Mouse (Mus musculus) ES-Bruce4 (cell line): ENCODE measurements around the gene Ciapin1. TPM values are rescaled to one million over a fixed set of nuclear protein-coding genes. Genes with fewer than 3 reads are reported as not detected.

Experiments
- H3K27ac ChIP-seq: 2 replicates; pipeline ENCODE4 v1.5.1; 2012; ENCODE audit warnings: low read length, inconsistent platforms; ENCODE audit not compliant: insufficient read depth
- H3K27me3 ChIP-seq: 2 replicates; pipeline ENCODE4 v1.6.1; 2012; ENCODE audit warnings: mild to moderate bottlenecking, low read length, inconsistent platforms; ENCODE audit not compliant: control insufficient read depth, poor library complexity, insufficient read depth, severe bottlenecking
- H3K36me3 ChIP-seq: 2 replicates; pipeline ENCODE4 v1.6.1; 2012; ENCODE audit warnings: inconsistent platforms, mild to moderate bottlenecking, low read length, moderate library complexity; ENCODE audit not compliant: control insufficient read depth, poor library complexity, insufficient read depth, severe bottlenecking
- H3K4me1 ChIP-seq: one replicate; pipeline ENCODE4 v1.8.1; 2011; ENCODE audit warnings: low read length; ENCODE audit not compliant: control insufficient read depth, insufficient read depth
- H3K4me3 ChIP-seq: 2 replicates; pipeline ENCODE4 v1.5.1; 2011; ENCODE audit warnings: low read depth, mild to moderate bottlenecking, low read length
- H3K9ac ChIP-seq: 2 replicates; pipeline ENCODE4 v1.6.1; 2012; ENCODE audit warnings: low read depth, mild to moderate bottlenecking, inconsistent platforms; ENCODE audit not compliant: poor library complexity, severe bottlenecking
- H3K9me3 ChIP-seq: replicated peaks from 2 replicates; pipeline ENCODE4 v1.6.1; 2012; ENCODE audit warnings: mild to moderate bottlenecking, low read length, inconsistent platforms; ENCODE audit not compliant: control insufficient read depth, poor library complexity, insufficient read depth, severe bottlenecking
- CTCF ChIP-seq: IDR thresholded peaks from one replicate; pipeline ENCODE4 v1.8.1; 2011; ENCODE audit warnings: low read depth, low read length
- EP300 ChIP-seq: IDR thresholded peaks from 2 replicates; pipeline ENCODE4 v1.6.1; 2011; ENCODE audit warnings: low read depth, low read length; ENCODE audit not compliant: insufficient read depth
- POLR2A ChIP-seq: IDR thresholded peaks from one replicate; pipeline ENCODE4 v1.8.1; 2011; ENCODE audit warnings: low read length; ENCODE audit not compliant: insufficient read depth
- polyA plus RNA-seq: library from polyadenylated mRNA; stranded (reverse); fragments of >200 nt; gene quantifications from 2 replicates; pipeline ENCODE4 v1.2.4, GENCODE M21; 2011; ENCODE audit warnings: low read depth; ENCODE audit not compliant: missing spikeins, insufficient read depth, insufficient read length

Ciapin1 gene
- polyA plus RNA-seq, 1 experiment = 75.8 TPM

DNA sequence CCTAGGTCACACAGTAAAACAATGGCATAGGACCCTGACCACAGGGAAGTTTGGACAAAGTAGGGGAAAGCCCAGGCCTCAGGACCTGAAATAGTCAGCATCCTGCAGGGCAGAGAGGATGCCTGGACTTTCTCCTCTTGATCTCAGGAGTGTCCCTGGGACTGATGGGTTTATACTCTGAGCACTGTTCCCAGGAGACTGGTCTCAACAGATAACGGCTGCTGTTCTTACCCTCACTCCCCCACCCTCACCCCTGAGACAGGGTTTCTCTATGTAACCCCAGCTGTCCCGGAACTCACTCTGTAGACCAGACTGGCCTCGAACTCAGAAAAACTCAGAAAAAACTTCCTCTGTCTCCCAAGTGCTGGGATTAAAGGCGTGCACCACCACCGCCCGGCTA is 29.8 kb downstream of the Ciapin1 start:
- no peaks in the 10 kb centered on the region for H3K9me3 ChIP-seq
- H3K36me3 ChIP-seq = no peaks in the 10 kb centered on the region
- H3K4me3 ChIP-seq = no peak overlapping the region
- H3K27me3 ChIP-seq = no peaks in the 10 kb centered on the region
- TF ChIP-seq POLR2A (no peak), EP300 (no peak), CTCF (no peak)
- H3K27ac ChIP-seq = no peak overlapping the region
- no peak overlapping the region for H3K9ac ChIP-seq
- no peaks in the 10 kb centered on the region for H3K4me1 ChIP-seq

DNA sequence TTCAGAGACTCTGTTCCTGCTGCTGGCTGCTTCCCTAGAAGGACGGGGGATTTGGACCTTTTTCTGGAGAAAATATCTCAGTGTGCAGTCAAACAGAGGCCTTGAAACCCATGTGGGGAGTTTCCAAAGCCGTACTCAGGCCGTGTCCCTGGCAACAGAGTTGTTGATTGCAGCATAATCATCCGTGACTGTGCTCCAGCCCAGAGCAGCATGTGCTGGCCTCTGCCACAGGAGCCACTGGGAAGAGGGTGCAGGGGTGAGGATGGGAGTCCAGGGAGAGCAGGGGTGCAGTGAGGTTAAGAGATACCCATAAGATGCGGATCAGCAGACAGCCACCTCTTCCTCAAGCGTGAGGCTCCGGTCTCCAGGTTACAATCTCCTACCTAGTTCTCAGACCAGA is 30.7 kb downstream of the Ciapin1 start:
- H3K27me3 ChIP-seq = no peaks in the 10 kb centered on the region
- H3K27ac ChIP-seq = no peak overlapping the region
- no peak overlapping the region for H3K4me3 ChIP-seq
- no peaks in the 10 kb centered on the region for H3K9me3 ChIP-seq
- H3K36me3 ChIP-seq = no peaks in the 10 kb centered on the region
- no peak for TF ChIP-seq CTCF
- no peak for TF ChIP-seq POLR2A
- TF ChIP-seq EP300 = no peak
- no peaks in the 10 kb centered on the region for H3K4me1 ChIP-seq
- H3K9ac ChIP-seq = no peak overlapping the region

DNA sequence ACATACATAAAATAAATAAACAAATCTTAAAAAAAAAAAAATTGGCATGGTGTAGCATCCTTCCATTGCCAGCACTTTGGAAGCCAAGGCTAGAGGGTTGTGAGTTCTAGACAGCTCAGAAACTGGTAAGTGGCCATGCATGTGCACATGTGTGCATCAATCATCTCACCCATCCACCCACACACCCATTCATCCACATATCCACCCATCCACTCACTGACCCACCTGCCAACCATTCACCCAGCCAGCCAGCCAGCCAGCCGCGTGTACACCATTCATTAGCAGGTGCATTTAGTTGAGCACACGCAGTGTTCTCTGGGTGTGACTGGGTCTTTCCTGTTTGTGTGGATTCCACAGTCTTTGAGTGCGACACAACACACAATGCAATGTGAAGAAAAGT is 32.3 kb downstream of the Ciapin1 start:
- H3K27me3 ChIP-seq = no peaks in the 10 kb centered on the region
- H3K9me3 ChIP-seq = no peaks in the 10 kb centered on the region
- H3K36me3 ChIP-seq = no peaks in the 10 kb centered on the region
- no peaks in the 10 kb centered on the region for H3K4me1 ChIP-seq
- no peak overlapping the region for H3K27ac ChIP-seq
- no peak for TF ChIP-seq CTCF
- no peak for TF ChIP-seq EP300
- no peak overlapping the region for H3K9ac ChIP-seq
- no peak overlapping the region for H3K4me3 ChIP-seq

DNA sequence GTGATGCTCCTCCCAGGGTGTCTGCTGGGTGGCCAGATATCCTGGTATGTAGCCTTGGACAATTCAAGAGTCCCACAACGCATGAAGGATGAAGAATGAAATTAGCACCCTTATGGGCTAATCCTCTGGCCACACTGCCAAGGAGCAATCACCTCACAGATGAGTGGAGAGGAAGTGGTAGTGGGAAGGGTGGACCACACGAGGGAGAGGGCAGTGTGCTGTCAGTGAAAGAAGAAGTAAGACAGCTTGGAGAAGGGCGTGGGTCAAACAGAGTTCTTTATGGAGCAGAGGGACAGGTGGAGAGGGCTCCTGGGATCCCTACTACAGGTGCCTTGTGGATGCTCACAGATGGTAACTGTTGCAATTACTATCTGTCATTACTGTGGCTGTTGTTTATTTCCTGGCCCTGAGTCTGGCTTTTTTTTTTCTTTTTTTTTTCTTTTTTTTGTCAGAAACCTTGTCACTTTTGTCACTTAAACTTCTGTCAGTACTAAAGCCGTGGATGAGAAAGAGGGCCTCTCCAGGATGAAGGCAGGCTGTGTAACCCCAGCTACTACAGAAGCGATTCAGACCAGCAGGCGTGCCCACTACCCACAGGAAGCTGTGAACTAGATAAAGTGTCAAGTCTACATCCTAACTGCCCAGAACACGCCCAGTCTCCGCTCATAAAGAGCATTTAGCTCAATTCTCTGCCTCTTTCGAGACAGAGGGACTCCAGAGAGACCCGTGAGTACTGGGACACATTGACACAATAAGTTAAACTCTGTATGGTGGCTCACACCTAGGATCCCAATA is 33.4 kb downstream of the Ciapin1 start:
- no peaks in the 10 kb centered on the region for H3K36me3 ChIP-seq
- H3K9me3 ChIP-seq = no peaks in the 10 kb centered on the region
- H3K27ac ChIP-seq = no peak overlapping the region
- TF ChIP-seq CTCF (no peak), POLR2A (no peak), EP300 (no peak)
- no peak overlapping the region for H3K9ac ChIP-seq
- no peak overlapping the region for H3K4me3 ChIP-seq
- H3K4me1 ChIP-seq = no peaks in the 10 kb centered on the region
- H3K27me3 ChIP-seq = no peaks in the 10 kb centered on the region

DNA sequence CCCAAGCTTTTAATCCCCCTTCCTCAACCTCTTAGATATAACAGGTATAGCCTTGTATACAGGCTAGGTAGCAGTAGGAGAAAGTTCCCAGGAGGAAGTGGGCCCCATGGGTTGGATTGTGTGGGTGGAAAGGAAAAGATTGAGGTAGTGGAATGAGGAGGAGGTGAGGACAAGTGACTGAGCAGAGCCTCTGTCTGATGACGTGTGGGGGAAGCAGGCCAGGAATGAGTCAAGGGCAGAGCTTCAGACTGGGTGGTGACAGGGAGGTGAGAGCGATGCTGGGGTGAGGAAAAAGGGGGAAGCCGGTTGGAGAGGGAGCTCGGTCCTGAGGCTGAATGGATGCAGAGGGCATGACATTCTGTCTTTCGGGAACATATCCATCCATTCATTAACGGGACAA is 34.6 kb downstream of the Ciapin1 start:
- no peaks in the 10 kb centered on the region for H3K9me3 ChIP-seq
- H3K36me3 ChIP-seq = no peaks in the 10 kb centered on the region
- H3K4me1 ChIP-seq = no peaks in the 10 kb centered on the region
- TF ChIP-seq POLR2A = no peak
- TF ChIP-seq EP300 = no peak
- no peak for TF ChIP-seq CTCF
- H3K27ac ChIP-seq = no peak overlapping the region
- H3K27me3 ChIP-seq = no peaks in the 10 kb centered on the region
- no peak overlapping the region for H3K9ac ChIP-seq
- no peak overlapping the region for H3K4me3 ChIP-seq

DNA sequence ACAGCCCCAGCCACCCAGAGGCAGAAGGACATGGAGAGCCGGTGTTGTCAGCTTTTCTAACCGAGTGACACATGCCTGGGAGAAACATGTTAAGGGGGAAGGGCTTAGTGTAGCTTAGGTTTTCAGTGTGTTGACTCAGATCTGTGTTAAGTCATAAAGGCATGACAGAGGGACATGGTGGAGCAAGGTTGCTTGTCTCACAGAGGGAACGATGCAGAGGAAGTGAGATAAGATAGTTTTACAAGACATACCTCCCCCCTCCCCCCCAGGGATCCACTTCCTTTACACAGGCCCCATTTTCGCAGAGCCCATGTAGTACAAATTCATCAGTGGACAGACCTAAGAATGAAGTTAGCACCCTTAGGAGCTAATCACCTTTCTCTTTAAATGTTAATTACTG is 35.8 kb downstream of the Ciapin1 start:
- Histone ChIP-seq H3K9ac (no peak overlapping the region), H3K27me3 (no peaks in the 10 kb centered on the region), H3K27ac (no peak overlapping the region), H3K4me3 (no peak overlapping the region), H3K36me3 (no peaks in the 10 kb centered on the region), H3K4me1 (no peaks in the 10 kb centered on the region), H3K9me3 (no peaks in the 10 kb centered on the region)
- TF ChIP-seq EP300 (no peak), POLR2A (no peak), CTCF (no peak)
